Mouse (Mus musculus): Measurements from ENCODE around the gene Brsk1. TPM values are rescaled to one million over a fixed set of nuclear protein-coding genes. Genes with fewer than 3 reads are reported as not detected.

Gene Brsk1
- polyA plus RNA-seq, 1 experiment from 2014 or later: 3.0 TPM

GRCm38 (mm10) chr7:4653351-4653750 lies 37.1 kb upstream of the Brsk1 start:
- H3K27ac ChIP-seq (ENCODE audit: low read depth, low read length): no peak overlapping the region
- no peaks in the 10 kb centered on the region for H3K9me3 ChIP-seq (ENCODE audit: control insufficient read depth, low read length)
- WGBS: 83% methylated on average over 5 of the region's 5 CpGs
- no peak overlapping the region for H3K4me2 ChIP-seq (replicated peaks; ENCODE audit: low read depth, low read length)
- ATAC-seq (ENCODE audit: low FRiP score, low TSS enrichment): no peak
- no peak overlapping the region for H3K9ac ChIP-seq (ENCODE audit: low read depth, low read length)
- H3K27me3 ChIP-seq (ENCODE audit: control insufficient read depth, insufficient read depth, low read length): no peaks in the 10 kb centered on the region
- peaks cover 16% of the 10 kb centered on the region for H3K4me1 ChIP-seq (ENCODE audit: control insufficient read depth, insufficient read depth, low read length)
- no peak overlapping the region for H3K4me3 ChIP-seq (ENCODE audit: low read length)
- no peaks in the 10 kb centered on the region for H3K36me3 ChIP-seq (ENCODE audit: control insufficient read depth, insufficient read depth, low read length)

GRCm38 (mm10) chr7:4653780-4654179 lies 36.6 kb upstream of the Brsk1 start:
- 83% methylated on average over 7 of the region's 7 CpGs for WGBS
- Histone ChIP-seq H3K27ac (ENCODE audit: low read depth, low read length) (no peak overlapping the region), H3K36me3 (ENCODE audit: control insufficient read depth, insufficient read depth, low read length) (no peaks in the 10 kb centered on the region)

GRCm38 (mm10) chr7:4654221-4654620 lies 36.2 kb upstream of the Brsk1 start:
- Histone ChIP-seq H3K9me3 (ENCODE audit: control insufficient read depth, low read length) (no peaks in the 10 kb centered on the region), H3K27me3 (ENCODE audit: control insufficient read depth, insufficient read depth, low read length) (no peaks in the 10 kb centered on the region), H3K4me2 (replicated peaks; ENCODE audit: low read depth, low read length) (no peak overlapping the region), H3K4me1 (ENCODE audit: control insufficient read depth, insufficient read depth, low read length) (peaks cover 16% of the 10 kb centered on the region), H3K9ac (ENCODE audit: low read depth, low read length) (no peak overlapping the region), H3K36me3 (ENCODE audit: control insufficient read depth, insufficient read depth, low read length) (no peaks in the 10 kb centered on the region), H3K4me3 (ENCODE audit: low read length) (no peak overlapping the region), H3K27ac (ENCODE audit: low read depth, low read length) (no peak overlapping the region)
- 86% methylated on average over 2 of the region's 2 CpGs for WGBS
- ATAC-seq (ENCODE audit: low FRiP score, low TSS enrichment): no peak

More at GRCm38 (mm10) chr7:4653780-4654179, 36.6 kb upstream of the Brsk1 start:
- Histone ChIP-seq H3K4me3 (ENCODE audit: low read length) (no peak overlapping the region), H3K9me3 (ENCODE audit: control insufficient read depth, low read length) (no peaks in the 10 kb centered on the region), H3K4me2 (replicated peaks; ENCODE audit: low read depth, low read length) (no peak overlapping the region), H3K27me3 (ENCODE audit: control insufficient read depth, insufficient read depth, low read length) (no peaks in the 10 kb centered on the region), H3K9ac (ENCODE audit: low read depth, low read length) (no peak overlapping the region), H3K4me1 (ENCODE audit: control insufficient read depth, insufficient read depth, low read length) (peaks cover 16% of the 10 kb centered on the region)
- no peak for ATAC-seq (ENCODE audit: low FRiP score, low TSS enrichment)

GRCm38 (mm10) chr7:4655393-4655792 lies 35.0 kb upstream of the Brsk1 start:
- no peak for ATAC-seq (ENCODE audit: low FRiP score, low TSS enrichment)
- Histone ChIP-seq H3K9me3 (ENCODE audit: control insufficient read depth, low read length) (no peaks in the 10 kb centered on the region), H3K4me2 (replicated peaks; ENCODE audit: low read depth, low read length) (no peak overlapping the region), H3K4me3 (ENCODE audit: low read length) (no peak overlapping the region), H3K36me3 (ENCODE audit: control insufficient read depth, insufficient read depth, low read length) (no peaks in the 10 kb centered on the region), H3K4me1 (ENCODE audit: control insufficient read depth, insufficient read depth, low read length) (peaks cover 16% of the 10 kb centered on the region), H3K27me3 (ENCODE audit: control insufficient read depth, insufficient read depth, low read length) (no peaks in the 10 kb centered on the region), H3K9ac (ENCODE audit: low read depth, low read length) (no peak overlapping the region), H3K27ac (ENCODE audit: low read depth, low read length) (no peak overlapping the region)
- 87% methylated on average over 4 of the region's 4 CpGs for WGBS

- WGBS: 94% methylated on average over 1 of the region's 1 CpGs
- Histone ChIP-seq H3K9ac (ENCODE audit: low read depth, low read length) (no peak overlapping the region), H3K4me1 (ENCODE audit: control insufficient read depth, insufficient read depth, low read length) (peaks cover 16% of the 10 kb centered on the region), H3K4me3 (ENCODE audit: low read length) (no peak overlapping the region), H3K4me2 (replicated peaks; ENCODE audit: low read depth, low read length) (no peak overlapping the region), H3K27ac (ENCODE audit: low read depth, low read length) (no peak overlapping the region), H3K9me3 (ENCODE audit: control insufficient read depth, low read length) (no peaks in the 10 kb centered on the region), H3K27me3 (ENCODE audit: control insufficient read depth, insufficient read depth, low read length) (no peaks in the 10 kb centered on the region), H3K36me3 (ENCODE audit: control insufficient read depth, insufficient read depth, low read length) (no peaks in the 10 kb centered on the region)
- ATAC-seq (ENCODE audit: low FRiP score, low TSS enrichment): no peak
These were observed 34.5 kb upstream of the Brsk1 start for GRCm38 (mm10) chr7:4655916-4656315.

DNA sequence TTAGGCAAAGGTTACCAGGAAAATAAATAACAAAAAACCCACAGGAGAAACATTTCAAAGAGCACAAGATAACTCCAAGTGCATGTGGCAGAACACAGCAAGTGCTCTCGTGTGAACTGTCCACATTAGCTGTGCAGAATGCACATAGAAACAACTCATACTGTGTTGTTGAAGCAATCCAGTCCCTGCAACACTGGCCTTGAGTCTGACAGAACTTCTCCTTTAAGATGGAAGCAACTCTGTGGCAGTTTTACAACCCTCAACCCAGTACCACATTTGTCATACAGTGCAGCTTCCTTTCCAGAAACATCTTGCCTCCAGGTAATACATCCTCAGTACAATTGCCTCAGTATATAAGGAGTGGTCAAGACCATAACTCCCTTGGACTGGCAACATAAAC lies 33.6 kb upstream of the Brsk1 start:
- Histone ChIP-seq H3K9ac (ENCODE audit: low read depth, low read length) (peak overlapping the region; percentile 81; the same call in 1 of the 2 replicates), H3K9me3 (ENCODE audit: control insufficient read depth, low read length) (no peaks in the 10 kb centered on the region), H3K36me3 (ENCODE audit: control insufficient read depth, insufficient read depth, low read length) (no peaks in the 10 kb centered on the region), H3K27me3 (ENCODE audit: control insufficient read depth, insufficient read depth, low read length) (no peaks in the 10 kb centered on the region), H3K4me2 (replicated peaks; ENCODE audit: low read depth, low read length) (peak overlapping the region; percentile 87), H3K27ac (ENCODE audit: low read depth, low read length) (no peak overlapping the region), H3K4me3 (ENCODE audit: low read length) (peak overlapping the region; percentile 73; the same call in 1 of the 2 replicates), H3K4me1 (ENCODE audit: control insufficient read depth, insufficient read depth, low read length) (peaks cover 16% of the 10 kb centered on the region)
- no peak for ATAC-seq (ENCODE audit: low FRiP score, low TSS enrichment)
- WGBS: 59% methylated on average over 1 of the region's 1 CpGs

DNA sequence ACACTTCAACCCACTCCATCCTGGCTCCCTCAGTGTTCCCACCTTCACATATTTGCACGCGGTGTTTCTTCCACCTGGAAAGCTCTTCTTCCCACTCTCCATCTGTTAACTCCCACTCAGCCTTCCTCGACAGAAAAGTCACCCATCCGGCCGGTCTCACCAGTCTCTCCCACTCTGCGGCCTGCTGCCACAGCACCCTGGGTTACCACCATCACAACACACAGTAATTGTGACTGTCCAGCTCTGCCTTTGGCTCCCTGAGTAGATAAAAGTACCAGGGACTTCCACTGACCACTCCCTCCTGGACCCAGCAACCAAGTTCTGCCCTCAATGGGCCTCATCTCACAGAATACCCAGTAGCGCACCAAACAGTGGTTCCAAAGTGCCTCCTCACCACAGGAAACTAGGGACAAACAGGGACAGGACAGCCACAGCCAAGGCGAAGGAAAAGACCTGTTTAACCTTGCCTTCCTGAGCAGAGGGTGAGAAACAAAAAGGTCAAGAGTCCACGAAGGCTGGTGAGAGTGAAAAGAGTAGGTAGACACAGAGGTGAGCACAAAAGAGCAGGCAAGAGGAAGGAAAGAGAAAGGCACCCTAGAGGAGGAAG lies 32.8 kb upstream of the Brsk1 start:
- Histone ChIP-seq H3K4me3 (ENCODE audit: low read length) (peak overlapping the region; percentile 73), H3K4me2 (replicated peaks; ENCODE audit: low read depth, low read length) (peak overlapping the region; percentile 87), H3K27ac (ENCODE audit: low read depth, low read length) (no peak overlapping the region), H3K4me1 (ENCODE audit: control insufficient read depth, insufficient read depth, low read length) (peaks cover 16% of the 10 kb centered on the region), H3K9ac (ENCODE audit: low read depth, low read length) (peak overlapping the region; percentile 81), H3K36me3 (ENCODE audit: control insufficient read depth, insufficient read depth, low read length) (no peaks in the 10 kb centered on the region), H3K27me3 (ENCODE audit: control insufficient read depth, insufficient read depth, low read length) (no peaks in the 10 kb centered on the region), H3K9me3 (ENCODE audit: control insufficient read depth, low read length) (no peaks in the 10 kb centered on the region)
- 0 out of 2 replicates have a peak, but pooled peaks have one; percentile 2 for ATAC-seq (ENCODE audit: low FRiP score, low TSS enrichment)
- 27% methylated on average over 9 of the region's 9 CpGs for WGBS

GRCm38 (mm10) chr7:4658128-4658907 lies 32.1 kb upstream of the Brsk1 start:
- Histone ChIP-seq H3K36me3 (ENCODE audit: control insufficient read depth, insufficient read depth, low read length) (0 out of 2 replicates have a peak, but pooled peaks cover under 1% of the 10 kb centered on the region), H3K9ac (ENCODE audit: low read depth, low read length) (peak overlapping the region; percentile 81), H3K9me3 (ENCODE audit: control insufficient read depth, low read length) (no peaks in the 10 kb centered on the region), H3K4me2 (replicated peaks; ENCODE audit: low read depth, low read length) (peak overlapping the region; percentile 87), H3K4me3 (ENCODE audit: low read length) (peak overlapping the region; percentile 73), H3K27me3 (ENCODE audit: control insufficient read depth, insufficient read depth, low read length) (no peaks in the 10 kb centered on the region), H3K4me1 (ENCODE audit: control insufficient read depth, insufficient read depth, low read length) (peaks cover 16% of the 10 kb centered on the region), H3K27ac (ENCODE audit: low read depth, low read length) (peak overlapping the region; percentile 93)
- 0% methylated on average over 54 of the region's 78 CpGs for WGBS
- ATAC-seq (ENCODE audit: low FRiP score, low TSS enrichment): peak; percentile 61

All from kidney, embryonic 14.5 days (tissue).